Mouse (Mus musculus) heart, postnatal 0 days (tissue): ENCODE data around the gene Cby1.

ENCODE experiments used
- CTCF ChIP-seq: IDR thresholded peaks from 2 replicates; pipeline ENCODE4 v1.5.1; 2016; ENCODE audit warnings: antibody characterized with exemption, control low read depth, low read depth
- EP300 ChIP-seq: IDR thresholded peaks from 2 replicates; pipeline ENCODE4 v1.6.1; 2016; ENCODE audit warnings: antibody characterized with exemption, low read depth

DNA sequence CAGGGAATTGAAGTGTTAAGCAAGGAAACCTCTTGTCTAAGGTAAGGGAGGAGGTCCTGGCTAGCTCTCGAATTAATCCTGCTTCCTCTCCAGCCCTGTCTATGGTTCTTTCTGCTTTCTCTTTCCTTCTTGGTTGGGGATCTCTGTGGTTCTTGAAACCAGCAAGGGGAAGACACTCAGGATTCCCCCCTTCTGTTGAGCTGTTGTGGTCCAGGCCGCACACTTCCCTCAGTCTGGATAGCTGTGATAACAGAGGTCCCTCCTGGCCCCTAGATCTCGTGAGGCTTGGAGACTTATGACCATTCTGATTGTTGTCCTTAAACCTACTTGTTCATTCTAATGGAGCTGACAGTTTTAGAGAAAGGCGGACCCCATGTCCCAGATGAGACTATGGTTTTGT is 35.5 kb downstream of the Cby1 start:
- TF ChIP-seq CTCF (no peak), EP300 (no peak)
